Mouse (Mus musculus) cerebellum, adult 9-11 months (tissue): ENCODE results near the gene Prrt4.
"Not testable (repeated sequence)": the region's sequence is repeated elsewhere in the genome, so short reads cannot be mapped to it uniquely, and the experiment has no call there.

Experiments
- DNase-seq: peaks from one replicate; pipeline ENCODE4 v3.0.0; 2022

Gene Prrt4

GRCm38 (mm10) chr6:29178888-29179658 is at the start of gene Prrt4:
TSS of gene Prrt4 (minus strand) at chr6:29179584.
- DNase-seq, result peak; percentile 71

- DNase-seq, result not testable (repeated sequence)
Measured at GRCm38 (mm10) chr6:29217717-29218116, 38.3 kb upstream of the Prrt4 start.

GRCm38 (mm10) chr6:29215881-29216501 is 36.6 kb upstream of the Prrt4 start, which contains the start of gene Impdh1:
TSS of gene Impdh1 (minus strand) at chr6:29216364.
- DNase-seq, result peak; percentile 75

GRCm38 (mm10) chr6:29215181-29215580 is 35.8 kb upstream of the Prrt4 start:
- DNase-seq, result no peak

- DNase-seq, result no peak
Measured at GRCm38 (mm10) chr6:29214776-29215175, 35.4 kb upstream of the Prrt4 start.

GRCm38 (mm10) chr6:29214245-29214644 is 34.9 kb upstream of the Prrt4 start:
- DNase-seq, result no peak

- DNase-seq, result no peak
Measured at GRCm38 (mm10) chr6:29213436-29213835, 34.1 kb upstream of the Prrt4 start.

GRCm38 (mm10) chr6:29211806-29212492 is 32.6 kb upstream of the Prrt4 start:
- peak; percentile 86 for DNase-seq

- DNase-seq, result peak; percentile 82
Measured at GRCm38 (mm10) chr6:29211146-29211545, 31.8 kb upstream of the Prrt4 start.

- DNase-seq, result no peak
Measured at GRCm38 (mm10) chr6:29210231-29210936, 31.0 kb upstream of the Prrt4 start.

- DNase-seq, result no peak
Measured at GRCm38 (mm10) chr6:29208178-29208577, 28.8 kb upstream of the Prrt4 start.

- no peak for DNase-seq
Measured at GRCm38 (mm10) chr6:29207017-29207416, 27.6 kb upstream of the Prrt4 start.

- no peak for DNase-seq
Measured at GRCm38 (mm10) chr6:29206006-29206405, 26.6 kb upstream of the Prrt4 start.

GRCm38 (mm10) chr6:29204932-29205614 is 25.7 kb upstream of the Prrt4 start:
- no peak for DNase-seq

- no peak for DNase-seq
Measured at GRCm38 (mm10) chr6:29203861-29204585, 24.6 kb upstream of the Prrt4 start.

GRCm38 (mm10) chr6:29203096-29203495 is 23.7 kb upstream of the Prrt4 start:
- DNase-seq, result no peak

- DNase-seq, result peak; percentile 9
Measured at GRCm38 (mm10) chr6:29201988-29202387, 22.6 kb upstream of the Prrt4 start.

GRCm38 (mm10) chr6:29201341-29201740 is 22.0 kb upstream of the Prrt4 start:
- DNase-seq, result peak; percentile 5

GRCm38 (mm10) chr6:29200496-29200895 is 21.1 kb upstream of the Prrt4 start:
- DNase-seq, result no peak

- no peak for DNase-seq
Measured at GRCm38 (mm10) chr6:29199223-29199855, 20.0 kb upstream of the Prrt4 start.
